Mouse (Mus musculus): Measurements from ENCODE around the gene Micall2.
A peak's percentile ranks its signal among the peaks of the same experiment; 100 is the strongest.
"Not testable (repeated sequence)": the region's sequence is repeated elsewhere in the genome, so short reads cannot be mapped to it uniquely, and the experiment has no call there.

Micall2 gene

DNA sequence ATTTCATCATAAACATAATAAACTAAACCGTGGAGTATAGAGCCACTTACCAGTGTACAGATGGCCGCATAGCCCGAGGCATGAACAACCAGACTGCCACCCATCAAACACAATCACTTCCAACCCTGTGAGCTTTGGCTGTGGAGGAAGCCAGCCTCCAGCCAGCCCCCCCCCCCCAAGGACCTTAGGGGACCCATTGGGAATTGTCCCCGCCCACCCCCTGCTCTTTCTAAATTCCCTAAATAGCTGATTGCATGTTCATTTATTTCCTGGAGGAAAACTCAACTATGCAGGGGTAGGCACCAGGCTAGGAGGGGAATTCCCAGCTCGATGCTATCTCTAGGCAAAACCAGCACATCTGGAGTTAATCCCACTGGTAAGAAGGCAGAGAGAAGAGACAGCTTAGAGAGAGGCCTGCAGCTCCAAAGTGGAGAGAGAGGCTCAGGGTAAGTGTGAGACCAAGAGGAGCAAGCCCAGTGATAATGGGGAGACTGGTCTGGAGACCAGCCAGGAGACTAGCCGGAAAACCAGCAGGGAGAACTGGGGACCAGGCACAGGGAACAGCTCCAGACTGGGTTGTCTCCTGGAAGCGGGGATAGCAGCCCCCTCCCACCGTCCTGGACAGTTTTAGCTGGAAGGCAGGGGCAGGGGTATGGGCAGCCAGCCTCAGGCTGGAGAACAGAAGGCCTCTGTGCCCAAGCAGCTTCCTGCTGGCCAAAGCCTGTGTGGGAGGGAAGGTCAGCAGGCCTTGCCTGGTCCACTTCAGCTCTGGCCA is 5.2 kb downstream of the Micall2 start:
- DNase-seq (ENCODE audit: low spot score): peak; percentile 53

- no peak for DNase-seq (ENCODE audit: low spot score)
These were observed 8.9 kb downstream of the Micall2 start for GRCm38 (mm10) chr5:139727261-139727660.

DNA sequence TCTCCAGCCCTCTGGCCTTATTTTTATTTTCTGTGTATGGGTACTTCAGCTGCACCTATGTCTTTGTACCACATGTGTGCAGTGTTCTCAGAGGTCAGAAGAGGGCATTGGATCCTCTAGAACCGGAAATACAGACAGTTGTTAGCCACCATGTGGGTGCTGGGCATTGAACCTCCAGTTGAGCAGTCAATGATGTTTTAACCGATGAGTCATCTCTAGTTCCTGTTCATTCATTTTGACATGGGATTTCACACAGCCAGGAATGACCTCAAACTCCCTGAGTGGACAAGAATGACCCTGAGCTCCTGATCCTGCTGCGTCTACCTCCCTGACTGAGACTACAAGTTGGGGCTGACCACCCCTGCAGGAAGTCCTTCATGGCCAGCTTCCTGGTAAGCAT is 9.9 kb downstream of the Micall2 start:
- DNase-seq (ENCODE audit: low spot score): no peak

DNA sequence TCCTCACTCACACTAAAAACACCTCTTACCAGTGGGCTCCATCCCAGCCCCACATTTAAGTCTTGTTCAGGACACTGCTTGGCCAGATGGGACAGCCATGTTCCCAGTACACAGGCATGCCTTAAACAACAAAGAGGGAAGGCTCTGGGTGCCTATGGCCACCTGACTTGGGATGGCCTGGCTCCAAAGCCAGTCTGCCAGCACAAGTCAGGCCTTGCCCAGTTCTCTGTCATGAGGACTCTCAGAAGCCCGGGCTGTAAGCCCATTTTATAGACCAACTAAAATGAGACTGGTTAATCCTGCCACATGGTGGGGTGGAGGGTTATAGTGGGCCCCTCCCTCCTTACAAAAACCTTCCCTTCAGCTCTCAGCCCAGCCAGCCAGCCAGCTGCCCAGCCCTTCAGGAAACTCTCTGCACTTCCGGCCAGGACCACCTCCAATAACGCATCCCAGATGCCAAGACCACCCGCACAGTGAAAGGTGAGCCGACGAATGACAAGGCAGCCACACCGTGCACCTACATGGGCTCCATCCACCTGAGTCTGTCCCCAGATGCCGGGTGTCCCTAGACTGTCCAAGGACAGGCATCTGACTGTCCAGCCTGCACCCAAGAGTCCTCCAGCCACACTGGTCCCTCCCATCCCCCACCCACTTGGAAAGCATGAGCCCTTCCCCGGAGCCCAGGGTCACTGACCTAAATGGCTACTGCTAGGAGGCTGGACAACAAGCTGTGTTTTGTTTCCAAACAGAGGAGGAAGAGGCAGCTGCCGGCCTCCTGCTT is 11.6 kb downstream of the Micall2 start:
- DNase-seq (ENCODE audit: low spot score): peak; percentile 40

GRCm38 (mm10) chr5:139723113-139723512 is 13.0 kb downstream of the Micall2 start:
- peak; percentile 45 for DNase-seq (ENCODE audit: low spot score)

DNA sequence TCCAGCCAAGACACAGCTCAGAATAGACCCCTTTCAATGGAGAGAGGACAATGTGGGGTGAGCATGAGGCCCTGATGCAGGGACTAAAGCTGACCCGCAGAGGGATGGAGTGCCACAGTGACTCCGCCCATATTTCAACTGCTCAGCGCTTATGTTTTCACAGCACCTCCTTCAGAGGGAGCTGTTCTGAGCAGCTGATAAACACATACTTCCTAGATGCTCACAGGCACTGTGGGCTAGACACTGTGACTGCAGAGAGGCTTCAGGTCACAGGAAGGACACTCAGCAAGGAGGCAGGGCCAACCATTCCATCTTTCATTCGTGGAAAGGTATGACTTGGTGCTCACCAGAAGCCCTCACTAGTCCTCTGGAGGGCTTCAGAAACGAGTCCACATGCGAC is 13.4 kb downstream of the Micall2 start:
- peak; percentile 28 for DNase-seq (ENCODE audit: low spot score)

GRCm38 (mm10) chr5:139718949-139719348 is 17.2 kb downstream of the Micall2 start:
- no peak for DNase-seq (ENCODE audit: low spot score)

DNA sequence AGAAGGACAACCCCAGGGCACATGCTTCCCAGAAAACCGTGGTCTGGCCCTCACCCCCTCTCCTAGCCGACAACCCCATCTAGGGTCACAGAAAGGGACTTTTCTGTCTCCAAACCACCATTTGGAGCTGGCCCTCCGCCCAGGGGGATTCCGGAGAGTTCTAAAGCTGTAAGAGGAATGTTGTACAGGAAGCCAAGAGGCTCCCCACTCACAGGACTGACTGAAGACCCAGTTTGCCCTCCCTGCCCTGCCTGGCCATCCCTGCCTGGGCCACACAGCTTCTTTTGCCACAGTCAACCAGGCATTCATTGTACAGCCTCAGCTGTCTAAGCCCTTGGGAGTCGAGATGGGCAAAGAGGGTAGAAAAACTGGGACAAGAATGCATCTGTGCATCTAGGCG is 17.6 kb downstream of the Micall2 start:
- no peak for DNase-seq (ENCODE audit: low spot score)

DNA sequence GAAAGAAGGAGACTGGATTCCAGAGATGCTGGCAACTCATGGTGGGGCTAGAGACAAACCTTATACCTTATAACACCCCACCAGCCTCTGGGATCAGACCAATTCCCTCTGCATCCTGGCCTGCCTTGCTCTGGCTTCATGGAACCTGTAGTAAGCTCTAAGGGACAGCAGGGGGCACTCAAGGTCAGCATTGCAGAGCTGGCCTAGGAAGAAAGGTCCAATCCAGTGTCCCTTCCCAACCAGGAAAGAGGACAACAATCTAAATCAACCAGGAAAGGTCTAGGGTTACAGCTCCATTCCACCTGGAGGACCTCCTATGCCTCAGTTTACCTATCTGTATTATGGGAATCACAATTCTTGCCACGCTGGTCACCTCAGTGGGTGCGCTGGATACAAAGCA is 18.4 kb downstream of the Micall2 start:
- DNase-seq (ENCODE audit: low spot score): peak; percentile 84

- no peak for DNase-seq (ENCODE audit: low spot score)
These were observed 29.6 kb downstream of the Micall2 start for GRCm38 (mm10) chr5:139706496-139706895.

GRCm38 (mm10) chr5:139702905-139703304 is 33.2 kb downstream of the Micall2 start:
- peak; percentile 62 for DNase-seq (ENCODE audit: low spot score)

- DNase-seq (ENCODE audit: low spot score): no peak
These were observed 33.9 kb downstream of the Micall2 start for GRCm38 (mm10) chr5:139702236-139702635.

DNA sequence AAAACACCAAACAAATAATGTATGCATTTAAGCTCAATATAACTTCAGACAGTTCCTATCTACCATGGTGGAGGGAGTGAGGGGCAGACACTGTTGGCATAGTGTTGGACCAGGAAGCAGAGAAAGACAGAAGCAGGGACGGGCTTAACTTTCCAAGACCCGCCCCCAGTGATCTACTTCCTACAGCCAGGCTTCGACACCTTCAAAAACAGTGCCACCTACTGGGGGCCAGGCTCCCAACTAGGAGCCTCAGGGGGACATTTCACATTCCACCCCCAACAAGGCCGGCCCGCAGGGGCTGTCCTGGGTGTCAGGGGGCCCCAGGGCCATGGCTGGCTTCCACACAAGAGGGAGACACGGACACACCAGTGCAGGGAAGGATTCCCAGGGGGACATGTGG is 39.2 kb downstream of the Micall2 start:
- DNase-seq (ENCODE audit: low spot score): no peak

DNA sequence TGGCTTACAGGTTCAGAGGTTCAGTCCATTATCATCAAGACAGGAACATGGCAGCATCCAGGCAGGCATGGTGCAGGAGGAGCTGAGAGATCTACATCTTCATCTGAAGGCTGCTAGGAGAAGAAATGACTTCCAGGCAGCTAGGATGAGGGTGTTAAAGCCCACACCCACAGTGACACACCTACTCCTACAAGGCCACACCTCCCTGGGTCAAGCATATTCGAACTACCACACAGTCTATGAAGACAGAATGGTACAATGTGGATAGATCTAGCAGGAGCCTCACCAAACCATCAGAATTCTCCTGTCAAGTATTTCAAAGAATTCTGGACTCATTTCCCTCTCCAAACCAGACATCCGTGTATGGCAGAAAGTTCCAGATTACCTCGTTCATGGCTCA is 40.3 kb downstream of the Micall2 start:
- not testable (repeated sequence) for DNase-seq (ENCODE audit: low spot score)

GRCm38 (mm10) chr5:139694989-139695571 is 41.1 kb downstream of the Micall2 start:
- DNase-seq (ENCODE audit: low spot score): peak; percentile 61

DNA sequence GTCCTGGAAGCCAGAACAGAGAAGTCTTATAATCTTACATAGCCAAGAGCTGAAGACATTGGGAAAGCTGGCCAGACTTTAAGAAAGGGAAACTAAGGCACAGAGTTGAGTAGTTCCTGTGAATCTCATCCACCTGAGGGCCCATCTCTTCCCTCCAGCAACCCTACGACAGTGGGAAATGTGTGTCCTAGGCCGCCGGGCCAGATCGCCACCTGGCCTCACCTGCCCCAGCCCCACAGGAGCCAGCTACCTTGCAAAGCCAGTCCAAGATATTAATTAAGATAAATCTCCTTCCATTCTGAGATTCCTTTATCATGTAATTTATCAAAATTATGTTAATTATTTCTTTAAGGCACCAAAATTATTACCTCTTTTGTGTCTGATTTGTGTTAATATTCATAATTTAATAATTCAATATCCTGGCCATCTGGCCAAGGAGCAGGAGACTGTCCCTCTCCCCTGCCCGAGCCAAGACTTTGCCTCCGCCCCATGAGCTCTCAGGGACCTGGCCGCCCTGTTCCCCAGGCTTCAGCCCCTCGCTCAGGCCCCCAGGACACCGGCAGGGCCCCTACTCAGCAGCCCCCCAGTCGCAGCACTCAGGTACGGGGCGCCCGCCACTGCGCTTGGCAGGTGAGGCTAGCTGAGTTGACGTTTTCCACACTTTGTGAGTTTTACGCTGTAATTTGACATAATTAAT is 41.7 kb downstream of the Micall2 start:
- no peak for DNase-seq (ENCODE audit: low spot score)

DNA sequence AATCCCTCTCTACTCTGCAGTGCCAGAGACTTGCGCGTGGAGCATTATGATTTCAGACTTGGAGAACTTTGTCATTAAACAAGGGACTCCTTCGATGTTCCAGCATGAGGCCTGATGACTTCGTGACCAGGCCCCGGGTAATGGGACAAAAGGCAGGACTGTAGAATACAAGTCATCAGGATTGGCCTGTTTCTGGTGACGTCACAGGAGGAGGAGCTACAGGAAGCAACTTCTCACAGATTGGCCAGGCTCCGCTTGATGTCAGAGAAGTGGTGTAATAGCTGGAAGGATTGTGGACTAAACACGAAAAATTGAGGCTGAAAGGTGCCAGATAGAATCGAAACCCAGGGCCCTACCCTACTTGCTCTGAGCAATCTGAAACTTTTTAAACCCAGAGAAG is 45.3 kb downstream of the Micall2 start:
- no peak for DNase-seq (ENCODE audit: low spot score)

GRCm38 (mm10) chr5:139688356-139688755 is 47.8 kb downstream of the Micall2 start:
- no peak for DNase-seq (ENCODE audit: low spot score)

GRCm38 (mm10) chr5:139687646-139688045 is 48.5 kb downstream of the Micall2 start:
- DNase-seq (ENCODE audit: low spot score): peak; percentile 78

DNA sequence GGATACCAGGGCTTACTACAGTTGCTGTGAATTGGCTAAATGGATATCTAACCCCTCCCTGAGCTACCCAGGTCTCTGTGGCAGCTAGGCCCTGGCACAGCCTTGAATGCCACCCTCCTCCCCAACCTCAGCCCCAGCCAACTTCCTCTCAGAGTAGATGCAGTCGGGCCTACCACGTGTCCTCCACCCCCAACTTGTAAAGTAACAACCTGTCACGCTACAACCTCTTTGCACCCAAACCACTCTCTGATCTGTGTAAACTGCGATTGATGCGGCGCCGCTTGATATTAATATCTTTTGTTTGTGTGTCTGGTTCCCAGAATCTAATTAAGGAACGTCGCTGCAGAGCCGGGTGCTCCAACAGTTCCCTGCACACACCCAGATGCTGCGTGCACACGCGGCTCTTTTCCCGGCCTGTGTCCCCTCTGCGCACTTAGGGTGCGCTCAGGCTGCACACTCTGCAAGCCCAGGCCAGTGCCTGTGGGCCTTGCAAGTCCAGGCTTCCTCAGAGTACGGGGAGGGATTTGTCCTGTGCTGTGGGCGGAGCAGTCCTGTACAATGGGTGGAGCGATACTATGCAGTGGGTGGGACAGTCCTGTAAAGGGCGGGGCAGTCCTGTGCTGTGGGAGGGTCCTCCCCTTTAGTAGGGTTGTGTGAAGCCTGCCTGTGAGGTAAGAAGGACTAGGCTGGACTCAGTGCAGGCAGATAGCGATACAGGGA is 49.4 kb downstream of the Micall2 start:
- peak; percentile 72 for DNase-seq (ENCODE audit: low spot score)

DNA sequence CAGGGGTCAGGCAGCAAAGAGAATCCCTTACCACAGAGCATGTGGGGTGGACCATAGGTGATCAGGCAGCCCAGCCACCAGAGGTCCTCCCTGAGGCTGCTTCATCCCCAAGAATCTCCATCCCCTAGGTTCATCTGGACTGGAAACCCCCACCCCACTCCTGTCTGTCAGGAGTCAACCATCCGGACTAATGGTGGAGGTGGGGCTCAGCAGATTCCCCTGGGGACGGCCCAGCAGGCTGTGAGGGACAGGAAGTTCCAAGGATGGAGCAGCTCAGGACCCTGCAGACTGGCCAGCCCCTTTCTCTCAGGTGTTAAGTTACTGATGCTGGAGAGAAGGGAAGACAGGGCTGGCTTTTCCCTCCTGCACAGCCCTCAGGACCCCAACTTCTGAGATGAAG is 52.9 kb downstream of the Micall2 start:
- DNase-seq (ENCODE audit: low spot score): peak; percentile 54

GRCm38 (mm10) chr5:139682631-139682977 is 53.5 kb downstream of the Micall2 start:
- DNase-seq (ENCODE audit: low spot score): peak; percentile 22

Data from retina, embryonic 14.5 days (tissue).